Mouse (Mus musculus) embryonic fibroblast, embryonic 13.5 days (primary cell): ENCODE results near the gene Clic4.

Experiments
- CTCF ChIP-seq: IDR thresholded peaks from 2 replicates; pipeline ENCODE4 v1.5.1; 2011; ENCODE audit warnings: mild to moderate bottlenecking, control low read depth, low read length, moderate library complexity, borderline replicate concordance; ENCODE audit not compliant: insufficient read depth
- POLR2A ChIP-seq: IDR thresholded peaks from 2 replicates; pipeline ENCODE4 v1.6.1; 2011; ENCODE audit warnings: low read depth, mild to moderate bottlenecking, control low read depth, low read length, moderate library complexity

- TF ChIP-seq POLR2A (no peak), CTCF (no peak)
Measured at GRCm38 (mm10) chr4:135258521-135258920, 14.1 kb downstream of the Clic4 start.
